ENCODE assay signal across 11 mouse cellular contexts in genomic region chr1:77102421-77103133, GRCm38 (mm10).
DNase-seq lines count a peak whose midpoint lies in the region; ATAC-seq and TF ChIP-seq lines count a peak whose summit lies in the region.
"Had no signal": no experiment of that assay in that cellular context is flagged by ENCODE, and none has a peak within 500 bp of the region (broad histone marks: within the 10 kb centered on the region; RNA-seq: fewer than 3 reads in every experiment).

No protein-coding gene starts in this region.

- DNase-seq in kidney, postnatal 14 days, result peak; percentile 21
- no peak for DNase-seq in kidney, adult 9 months
- peak; percentile 51 to 64 for DNase-seq in cerebellum, adult 2 months
- DNase-seq in embryonic facial prominence, embryonic 14.5 days (ENCODE audit: low spot score), result peak; percentile 88
- DNase-seq in heart, postnatal 14 days, result peak; percentile 69 to 72
- no peak for DNase-seq in neural tube, embryonic 10.5 days (ENCODE audit: extremely low spot score, low spot score)
- no peak for DNase-seq in thymus, postnatal 10 days (ENCODE audit: low spot score in 2 of 2)
- DNase-seq: thymus, postnatal 4 days had no signal

- no peak overlapping the region for H3K9ac ChIP-seq in embryonic facial prominence, embryonic 14.5 days (ENCODE audit: low read depth, low read length)
- no peak overlapping the region for H3K9ac ChIP-seq in intestine, embryonic 16.5 days (ENCODE audit: low read depth, low read length)
- H3K9ac ChIP-seq: liver, embryonic 14.5 days; neural tube, embryonic 12.5 days had no signal

- H3K9me3 ChIP-seq in embryonic facial prominence, embryonic 14.5 days (ENCODE audit: control insufficient read depth, low read length), result no peaks in the 10 kb centered on the region
- no peaks in the 10 kb centered on the region for H3K9me3 ChIP-seq in intestine, embryonic 16.5 days (ENCODE audit: control insufficient read depth, low read length)
- H3K9me3 ChIP-seq: neural tube, embryonic 12.5 days had no signal

- no peaks in the 10 kb centered on the region for H3K27me3 ChIP-seq in cerebellum, adult 2 months (ENCODE audit: control insufficient read depth, insufficient read depth, low read length)
- no peaks in the 10 kb centered on the region for H3K27me3 ChIP-seq in embryonic facial prominence, embryonic 14.5 days (replicated peaks; ENCODE audit: control insufficient read depth, insufficient read depth, low read length)
- H3K27me3 ChIP-seq in intestine, embryonic 16.5 days (replicated peaks; ENCODE audit: control insufficient read depth, insufficient read depth, low read length), result no peaks in the 10 kb centered on the region
- H3K27me3 ChIP-seq: neural tube, embryonic 12.5 days had no signal

- 26% methylated on average over 13 of the region's 13 CpGs for WGBS in cerebellum, adult 2 months
- WGBS in embryonic facial prominence, embryonic 14.5 days, result 27% methylated on average over 13 of the region's 13 CpGs
- WGBS in intestine, embryonic 16.5 days, result 74% methylated on average over 13 of the region's 13 CpGs

- ATAC-seq in embryonic facial prominence, embryonic 14.5 days (ENCODE audit: low read depth), result peak; percentile 88
- ATAC-seq in intestine, embryonic 16.5 days, result no peak

- intact Hi-C loops in heart, postnatal 14 days (cut with DNase I), result no loop called here

- peak overlapping the region; percentile 28 for H3K4me2 ChIP-seq in embryonic facial prominence, embryonic 14.5 days (ENCODE audit: low read depth, low read length)
- H3K4me2 ChIP-seq in intestine, embryonic 16.5 days (ENCODE audit: low read depth, low read length), result no peak overlapping the region
- H3K4me2 ChIP-seq: neural tube, embryonic 12.5 days had no signal

- H3K36me3 ChIP-seq in embryonic facial prominence, embryonic 14.5 days (ENCODE audit: control insufficient read depth, insufficient read depth, low read length), result no peaks in the 10 kb centered on the region
- no peaks in the 10 kb centered on the region for H3K36me3 ChIP-seq in intestine, embryonic 16.5 days (ENCODE audit: control insufficient read depth, insufficient read depth, low read length)
- H3K36me3 ChIP-seq: neural tube, embryonic 12.5 days had no signal

- no peak for TF ChIP-seq POLR2A in cerebellum, adult 2 months (IDR thresholded peaks at IDR 0.05; ENCODE audit: borderline replicate concordance, insufficient read depth, low read length)

- peaks cover 5% of the 10 kb centered on the region for H3K4me1 ChIP-seq in cerebellum, adult 2 months (ENCODE audit: control insufficient read depth, insufficient read depth, low read length)
- H3K4me1 ChIP-seq in embryonic facial prominence, embryonic 14.5 days (ENCODE audit: control insufficient read depth, insufficient read depth, low read length), result peaks cover 16% of the 10 kb centered on the region
- no peaks in the 10 kb centered on the region for H3K4me1 ChIP-seq in intestine, embryonic 16.5 days (ENCODE audit: control insufficient read depth, insufficient read depth, low read length)
- H3K4me1 ChIP-seq: neural tube, embryonic 12.5 days had no signal

- TF ChIP-seq CTCF in cerebellum, adult 2 months (IDR thresholded peaks at IDR 0.05; ENCODE audit: borderline replicate concordance, insufficient read depth, low read depth, low read length), result no peak

- H3K27ac ChIP-seq in cerebellum, adult 2 months (ENCODE audit: insufficient read depth, low read length), result no peak overlapping the region
- H3K27ac ChIP-seq in embryonic facial prominence, embryonic 14.5 days (replicated peaks; ENCODE audit: low read depth, low read length), result no peak overlapping the region; the same call in 1 of the 2 replicates
- H3K27ac ChIP-seq in intestine, embryonic 16.5 days (ENCODE audit: low read length), result no peak overlapping the region
- H3K27ac ChIP-seq: liver, embryonic 14.5 days; neural tube, embryonic 12.5 days had no signal

- H3K4me3 ChIP-seq in cerebellum, adult 2 months (replicated peaks; ENCODE audit: insufficient read depth, low read depth, low read length), result no peak overlapping the region
- no peak overlapping the region for H3K4me3 ChIP-seq in embryonic facial prominence, embryonic 14.5 days (ENCODE audit: low read depth, low read length)
- no peak overlapping the region for H3K4me3 ChIP-seq in intestine, embryonic 16.5 days (ENCODE audit: low read length)
- H3K4me3 ChIP-seq: neural tube, embryonic 12.5 days had no signal

Comparison
In these comparisons a context has a peak if more than half of its experiments do, and no peak if none do; other contexts are left out.
1. DNase-seq: peak in kidney, postnatal 14 days (single experiment), cerebellum, adult 2 months (2 of 2), embryonic facial prominence, embryonic 14.5 days (single experiment) and heart, postnatal 14 days (2 of 2); none in kidney, adult 9 months (single experiment), neural tube, embryonic 10.5 days (single experiment) and thymus, postnatal 10 days (0 of 2).